Mouse (Mus musculus): ENCODE results near the gene Eif4a3.
"Not testable (repeated sequence)": the region's sequence is repeated elsewhere in the genome, so short reads cannot be mapped to it uniquely, and the experiment has no call there.

Eif4a3 gene

DNA sequence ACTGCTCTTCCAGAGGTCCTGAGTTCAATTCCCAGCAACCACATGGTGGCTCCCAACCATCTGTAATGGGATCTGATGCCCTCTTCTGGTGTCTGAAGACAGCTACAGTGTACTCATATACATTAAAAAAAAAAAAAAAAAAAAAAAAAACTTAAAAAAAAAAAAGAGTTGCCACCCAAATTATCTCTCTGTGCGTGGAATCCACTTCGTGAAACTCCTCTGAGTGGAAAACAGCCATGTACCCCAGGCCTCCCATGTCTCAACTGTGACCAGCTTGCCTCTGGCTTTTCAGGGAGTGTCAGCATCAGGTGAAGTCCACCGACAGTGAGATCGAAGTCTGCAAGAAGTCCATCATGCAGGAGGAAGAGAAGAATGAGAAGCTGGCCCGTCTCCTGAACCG lies 54.3 kb downstream of the Eif4a3 start:
- not testable (repeated sequence) for DNase-seq (ENCODE audit: low read depth, low spot score)

DNA sequence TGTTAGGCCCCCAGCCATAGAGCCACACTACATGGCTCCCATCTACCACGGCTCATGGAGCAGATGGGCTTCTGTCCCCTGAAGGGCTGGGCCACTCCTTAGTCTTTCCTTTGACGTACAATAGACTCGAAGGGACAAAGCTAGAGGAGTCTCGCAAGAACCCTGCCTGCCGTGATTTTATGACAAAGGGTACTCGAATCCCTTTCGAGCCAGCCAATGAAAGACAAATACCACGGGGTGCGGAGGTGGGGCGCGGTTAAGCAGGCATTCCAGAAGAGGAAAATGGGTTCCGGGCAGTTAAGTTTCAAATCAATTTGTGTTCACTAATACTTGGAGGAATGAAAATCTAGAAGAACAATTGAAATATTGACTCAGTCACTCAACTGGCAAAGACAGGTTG lies 60.4 kb downstream of the Eif4a3 start:
- no peak for DNase-seq (ENCODE audit: low read depth, low spot score)
